Mouse (Mus musculus) hindbrain, embryonic 14.5 days (tissue): ENCODE measurements around the gene Ddx5. TPM values are rescaled to one million over a fixed set of nuclear protein-coding genes. Genes with fewer than 3 reads are reported as not detected.
"Not testable (repeated sequence)": the region's sequence is repeated elsewhere in the genome, so short reads cannot be mapped to it uniquely, and the experiment has no call there.

Source experiments
- ATAC-seq: fragments of 200-750 bp; cut with Nextera tagmentation; 2 replicates; pipeline ENCODE4 v1.8.0; 2017; ENCODE audit warnings: moderate number of reproducible peaks, mild to moderate bottlenecking, moderate TSS enrichment, moderate library complexity; ENCODE audit not compliant: low FRiP score
- DNase-seq: peaks from one replicate; pipeline ENCODE4 v3.0.0-alpha.2; 2015; ENCODE audit warnings: low spot score
- H3K27ac ChIP-seq: fragments of 300-500 bp; sonication (generic); 2 replicates; pipeline ENCODE4 v1.5.1; 2014; ENCODE audit warnings: mild to moderate bottlenecking, moderate library complexity
- H3K27me3 ChIP-seq: fragments of 300-500 bp; sonication (generic); 2 replicates; pipeline ENCODE4 v1.6.1; 2014; ENCODE audit warnings: mild to moderate bottlenecking, low read length, mixed read lengths; ENCODE audit not compliant: control insufficient read depth, insufficient read depth
- H3K36me3 ChIP-seq: fragments of 300-500 bp; sonication (generic); replicated peaks from 2 replicates; pipeline ENCODE4 v1.6.1; 2014; ENCODE audit not compliant: control insufficient read depth, insufficient read depth
- H3K4me1 ChIP-seq: fragments of 300-500 bp; sonication (generic); replicated peaks from 2 replicates; pipeline ENCODE4 v1.6.1; 2014; ENCODE audit warnings: antibody characterized with exemption, low read length, mixed read lengths; ENCODE audit not compliant: control insufficient read depth, insufficient read depth
- H3K4me2 ChIP-seq: fragments of 300-500 bp; sonication (generic); replicated peaks from 2 replicates; pipeline ENCODE4 v1.6.1; 2014; ENCODE audit warnings: mild to moderate bottlenecking, moderate library complexity
- H3K4me3 ChIP-seq: fragments of 300-500 bp; sonication (generic); replicated peaks from 2 replicates; pipeline ENCODE4 v1.5.1; 2014; ENCODE audit warnings: mild to moderate bottlenecking, low read length
- H3K9ac ChIP-seq: fragments of 300-500 bp; sonication (generic); 2 replicates; pipeline ENCODE4 v1.6.1; 2014
- H3K9me3 ChIP-seq: fragments of 300-500 bp; sonication (generic); 2 replicates; pipeline ENCODE4 v1.6.1; 2016; ENCODE audit warnings: low read length; ENCODE audit not compliant: control insufficient read depth
- WGBS: fragments of 180-500 bp; shearing (Covaris S2); extraction: QIAGEN DNeasy Blood & Tissue Kit; methylation state at CpG from one replicate; pipeline ENCODE4 v1.1.7; 2014; 5-methylcytosine and 5-hydroxymethylcytosine counted together
- polyA plus RNA-seq: library from polyadenylated mRNA; unstranded; fragments of >200 nt; fragmentation: Nextera tagmentation; extraction: Ambion mirVana; gene quantifications from 2 replicates; pipeline ENCODE4 v1.2.1, GENCODE M21; 2014

Gene Ddx5
- polyA plus RNA-seq, 1 experiment from 2014 or later, result 417 TPM

DNA sequence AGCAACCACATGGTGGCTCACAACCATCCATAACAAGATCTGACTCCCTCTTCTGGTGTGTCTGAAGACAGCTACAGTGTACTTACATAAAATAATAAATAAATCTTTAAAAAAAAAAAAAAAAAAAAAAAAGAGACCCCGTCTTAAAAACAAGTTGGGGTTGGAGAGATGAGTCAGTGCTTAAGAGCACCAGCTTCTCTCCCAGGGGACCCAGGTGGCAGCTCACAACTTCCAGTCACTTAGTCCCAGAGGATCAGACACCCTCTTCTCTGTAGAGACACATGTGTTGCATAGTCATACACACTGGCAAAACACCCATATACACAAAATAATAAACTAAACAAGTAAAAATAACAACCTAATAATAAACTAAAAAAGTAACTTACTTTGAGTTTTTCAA, 18.5 kb upstream of the Ddx5 start:
- not testable (repeated sequence) for H3K4me2 ChIP-seq, H3K27ac ChIP-seq, ATAC-seq, H3K27me3 ChIP-seq, H3K9ac ChIP-seq, H3K4me3 ChIP-seq, H3K9me3 ChIP-seq, DNase-seq, H3K4me1 ChIP-seq
- WGBS, result 75% methylated on average over 1 of the region's 1 CpGs
- peaks cover 67% of the 10 kb centered on the region for H3K36me3 ChIP-seq

DNA sequence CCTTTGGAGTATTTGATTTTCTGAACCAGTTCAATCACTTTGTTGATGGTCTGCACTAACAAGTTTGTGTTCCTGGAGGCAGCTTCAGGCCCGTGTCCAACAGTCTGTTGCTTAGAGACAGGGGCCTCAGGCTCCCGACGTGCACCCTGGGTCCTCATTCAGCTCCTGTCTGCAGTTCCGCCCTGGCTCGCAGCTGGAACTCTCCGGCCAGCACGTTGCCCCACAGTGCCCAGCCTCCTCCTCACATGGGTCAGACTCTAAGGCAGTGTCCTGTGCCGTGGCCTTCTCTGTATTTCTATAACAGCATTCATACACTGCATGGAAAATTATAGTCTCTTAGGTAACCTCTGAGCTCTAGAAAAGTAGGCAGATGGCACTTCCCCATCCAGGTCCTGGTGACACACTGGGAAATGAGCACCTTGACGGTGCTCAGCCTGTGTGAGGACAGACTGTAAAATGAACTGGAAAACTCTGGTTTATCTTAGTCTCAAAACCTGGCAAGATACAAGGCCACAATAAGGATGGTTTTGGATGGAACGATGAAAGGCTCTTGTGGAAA, 13.2 kb upstream of the Ddx5 start:
- Histone ChIP-seq H3K9ac (no peak overlapping the region), H3K4me3 (no peak overlapping the region), H3K4me1 (no peaks in the 10 kb centered on the region), H3K9me3 (no peaks in the 10 kb centered on the region), H3K4me2 (no peak overlapping the region), H3K36me3 (peaks cover 80% of the 10 kb centered on the region), H3K27me3 (no peaks in the 10 kb centered on the region), H3K27ac (no peak overlapping the region)
- DNase-seq (no peak), ATAC-seq (no peak)
- WGBS, result 73% methylated on average over 10 of the region's 10 CpGs

DNA sequence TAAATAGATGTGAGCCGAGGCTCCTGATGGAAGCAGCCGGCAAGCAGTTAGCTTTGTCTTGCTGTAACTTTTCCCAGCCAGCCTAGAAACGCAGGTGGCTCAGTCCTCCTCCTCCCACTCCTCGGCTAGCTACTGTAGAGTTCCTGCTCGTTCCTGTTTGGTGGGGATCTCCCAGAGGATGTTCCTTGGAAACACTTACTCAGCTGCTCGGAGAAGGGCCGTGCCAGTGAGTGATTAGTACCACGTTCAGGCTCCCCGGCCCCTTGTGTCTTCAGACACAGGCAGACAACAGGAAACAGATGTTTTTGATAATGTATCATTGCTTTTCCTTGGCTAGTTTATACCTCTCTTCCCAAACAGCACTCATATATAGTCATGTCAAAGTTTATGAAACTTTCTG, 6.7 kb upstream of the Ddx5 start:
- no peak overlapping the region for H3K4me3 ChIP-seq
- H3K9me3 ChIP-seq, result no peaks in the 10 kb centered on the region
- H3K9ac ChIP-seq, result no peak overlapping the region
- DNase-seq, result peak; percentile 19
- peaks cover 87% of the 10 kb centered on the region for H3K36me3 ChIP-seq
- no peaks in the 10 kb centered on the region for H3K27me3 ChIP-seq
- H3K4me1 ChIP-seq, result 0 out of 2 replicates have a peak, but pooled peaks cover 1% of the 10 kb centered on the region
- ATAC-seq, result no peak
- H3K27ac ChIP-seq, result no peak overlapping the region
- H3K4me2 ChIP-seq, result no peak overlapping the region
- WGBS, result 73% methylated on average over 9 of the region's 9 CpGs

DNA sequence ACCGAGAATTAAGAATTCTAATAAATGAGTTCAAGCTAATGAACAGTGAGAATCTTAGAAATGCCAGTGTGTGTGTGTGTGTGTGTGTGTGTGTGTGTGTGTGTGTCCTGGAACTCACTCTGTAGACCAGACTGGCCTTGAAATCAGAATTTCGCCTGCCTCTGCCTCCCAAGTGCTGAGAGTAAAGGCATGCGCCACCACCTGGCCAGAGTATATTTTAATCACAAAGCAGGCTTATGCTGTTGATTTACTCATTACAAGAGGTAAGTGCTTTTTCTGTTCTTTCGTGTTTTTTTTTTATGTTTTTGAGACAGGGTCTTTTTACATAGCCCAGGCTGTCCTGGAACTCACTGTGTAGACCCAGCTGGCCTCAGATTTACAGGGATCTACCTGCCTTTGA, 4.9 kb upstream of the Ddx5 start:
- H3K4me3 ChIP-seq, result no peak overlapping the region
- no peaks in the 10 kb centered on the region for H3K9me3 ChIP-seq
- H3K9ac ChIP-seq, result no peak overlapping the region
- peak; percentile 15 for DNase-seq
- H3K4me2 ChIP-seq, result no peak overlapping the region
- no peak for ATAC-seq
- WGBS, result 72% methylated on average over 4 of the region's 4 CpGs
- H3K4me1 ChIP-seq, result peaks cover 8% of the 10 kb centered on the region; the same call in 1 of the 2 replicates
- H3K36me3 ChIP-seq, result peaks cover 69% of the 10 kb centered on the region
- H3K27me3 ChIP-seq, result no peaks in the 10 kb centered on the region
- no peak overlapping the region for H3K27ac ChIP-seq

DNA sequence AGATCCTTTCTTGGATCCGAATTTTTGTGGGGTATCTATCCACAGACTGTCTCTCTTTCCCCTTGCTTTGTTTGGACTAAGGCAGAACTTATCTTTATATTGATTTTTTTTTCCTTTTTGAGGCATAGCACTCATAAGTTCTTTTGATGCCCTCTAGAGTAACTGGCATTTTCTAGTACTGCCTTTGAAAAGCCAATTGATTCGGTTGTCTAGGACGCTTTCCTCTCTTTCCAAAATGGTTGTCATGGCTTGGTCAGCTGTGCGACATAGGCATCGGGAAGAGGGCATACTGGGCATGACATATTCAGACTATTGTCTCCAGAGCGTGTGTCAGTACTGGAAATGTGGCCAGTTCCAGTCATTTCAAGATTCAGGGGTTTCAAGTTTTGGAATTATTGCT, 664 bp upstream of the Ddx5 start:
- no peaks in the 10 kb centered on the region for H3K9me3 ChIP-seq
- H3K9ac ChIP-seq, result peak overlapping the region; percentile 99
- DNase-seq (peak; percentile 53), ATAC-seq (no peak)
- peak overlapping the region; percentile 99 for H3K27ac ChIP-seq
- H3K27me3 ChIP-seq, result no peaks in the 10 kb centered on the region
- 0% methylated on average over 6 of the region's 6 CpGs for WGBS
- peak overlapping the region; percentile 72 for H3K4me3 ChIP-seq
- H3K4me1 ChIP-seq, result peaks cover 27% of the 10 kb centered on the region
- peak overlapping the region; percentile 86 for H3K4me2 ChIP-seq
- peaks cover 52% of the 10 kb centered on the region for H3K36me3 ChIP-seq

DNA sequence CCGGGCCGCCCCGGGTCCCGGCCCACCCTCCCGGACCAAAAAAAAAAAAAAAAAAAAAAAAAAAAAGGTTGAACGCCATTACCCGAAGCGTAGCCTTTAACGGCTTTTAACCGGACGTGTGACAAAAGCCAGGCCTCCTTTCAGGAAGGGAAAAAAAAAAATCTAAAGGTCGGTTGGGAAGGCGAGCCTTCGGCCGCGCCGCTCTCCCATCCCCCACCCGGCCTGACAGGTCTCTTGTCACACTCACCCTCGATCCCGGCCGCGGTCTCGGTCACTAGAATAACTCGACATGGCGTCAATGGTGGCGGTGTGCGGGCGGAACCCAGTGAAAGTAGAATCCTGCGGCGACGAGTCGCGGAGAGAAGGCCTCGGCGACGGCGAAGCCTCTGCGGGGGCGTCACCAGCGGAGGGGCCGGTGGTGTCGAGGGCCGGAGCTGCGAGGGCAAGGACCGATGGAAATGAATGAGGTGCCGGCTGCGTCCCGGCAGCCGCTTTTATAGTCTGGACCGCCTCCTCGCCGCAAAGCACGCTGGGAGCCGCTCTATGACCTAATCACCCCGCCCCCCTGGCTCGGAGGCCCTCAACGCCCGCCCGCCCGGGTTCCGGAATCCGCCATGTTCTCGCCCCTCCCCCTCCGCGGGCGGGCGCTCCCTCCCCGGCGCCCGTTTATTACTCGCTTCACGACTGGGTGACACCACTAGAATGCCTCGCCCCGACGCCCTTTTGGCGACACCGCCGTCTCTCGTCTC, 785 bp downstream of the Ddx5 start:
- DNase-seq, result peak; percentile 99
- WGBS, result under 1% methylated on average over 76 of the region's 79 CpGs
- H3K27ac ChIP-seq, result peak overlapping the region; percentile 99
- H3K9ac ChIP-seq, result peak overlapping the region; percentile 99
- H3K4me3 ChIP-seq, result peak overlapping the region; percentile 72
- H3K36me3 ChIP-seq, result peaks cover 53% of the 10 kb centered on the region
- H3K4me2 ChIP-seq, result peak overlapping the region; percentile 86; the same call in 1 of the 2 replicates
- H3K27me3 ChIP-seq, result no peaks in the 10 kb centered on the region
- no peaks in the 10 kb centered on the region for H3K9me3 ChIP-seq
- peaks cover 29% of the 10 kb centered on the region for H3K4me1 ChIP-seq
- peak; percentile 79 for ATAC-seq

DNA sequence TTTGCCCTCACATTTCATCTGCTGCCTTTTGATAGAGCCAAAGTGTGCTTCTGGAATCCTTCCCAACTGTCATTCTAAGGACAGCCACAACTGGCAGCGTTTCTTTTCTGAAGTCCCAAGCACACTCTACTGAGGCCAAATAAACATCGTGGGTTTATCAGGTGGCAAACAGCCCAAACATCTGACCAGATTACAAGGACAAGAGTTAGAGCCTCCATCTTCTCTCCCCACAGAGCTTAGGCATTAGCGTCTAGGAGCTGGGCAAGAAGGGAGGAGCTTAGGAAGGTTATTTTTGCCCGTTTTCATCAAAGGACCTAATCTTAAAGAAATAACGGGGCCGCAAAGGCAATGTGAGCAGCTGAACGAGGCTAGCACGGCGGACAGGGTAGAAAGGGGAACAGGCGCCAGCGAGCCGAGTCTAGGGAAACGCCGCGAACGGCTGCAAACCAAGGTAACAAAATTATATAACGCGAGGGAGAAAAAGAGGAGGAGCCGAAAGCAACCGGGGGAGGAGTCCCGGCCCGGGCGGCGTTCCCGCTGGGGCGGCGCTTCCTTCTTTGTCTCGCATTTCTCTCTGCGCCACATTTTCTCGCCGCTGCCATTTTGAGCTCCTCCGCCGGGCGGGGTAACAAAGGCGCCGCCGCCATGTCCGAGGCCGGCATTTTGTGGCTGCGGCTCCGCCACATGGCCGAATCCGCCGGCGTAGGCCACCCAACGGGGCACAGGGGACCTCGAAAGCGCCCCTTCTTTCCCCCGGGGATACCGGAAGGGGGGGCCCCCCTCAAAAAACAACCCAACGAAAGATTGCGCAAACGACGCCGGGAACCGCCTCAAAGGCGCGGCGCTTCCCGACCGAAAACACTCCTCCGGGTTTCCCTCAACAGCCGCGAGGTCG, 1.6 kb downstream of the Ddx5 start:
- peak; percentile 84 for DNase-seq
- ATAC-seq, result peak; percentile 44; the same call in 1 of the 2 replicates
- Histone ChIP-seq H3K9ac (peak overlapping the region; percentile 99), H3K27me3 (no peaks in the 10 kb centered on the region), H3K4me1 (peaks cover 29% of the 10 kb centered on the region), H3K27ac (peak overlapping the region; percentile 99), H3K9me3 (no peaks in the 10 kb centered on the region), H3K4me3 (peak overlapping the region; percentile 72), H3K4me2 (peak overlapping the region; percentile 66), H3K36me3 (peaks cover 53% of the 10 kb centered on the region)
- WGBS, result under 1% methylated on average over 63 of the region's 65 CpGs

DNA sequence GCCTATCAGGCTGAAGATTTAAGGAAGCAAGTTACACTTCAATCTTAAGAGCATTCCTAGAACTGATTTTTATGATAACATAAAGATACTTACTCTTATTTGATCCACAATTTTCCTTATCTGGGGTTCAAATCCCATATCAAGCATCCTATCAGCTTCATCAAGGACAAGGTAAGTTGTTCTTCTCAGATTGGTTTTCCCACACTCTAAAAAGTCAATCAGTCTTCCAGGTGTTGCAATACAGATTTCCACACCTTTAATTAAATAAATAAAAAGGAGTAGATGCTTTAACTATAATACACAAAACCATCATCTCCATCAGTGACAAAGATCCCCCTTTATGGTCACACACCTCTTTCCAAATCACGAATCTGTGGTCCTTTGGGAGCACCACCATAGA, 3.9 kb downstream of the Ddx5 start:
- DNase-seq, result no peak
- no peak for ATAC-seq
- peaks cover 23% of the 10 kb centered on the region for H3K4me1 ChIP-seq
- H3K27ac ChIP-seq, result no peak overlapping the region
- H3K9me3 ChIP-seq, result no peaks in the 10 kb centered on the region
- no peaks in the 10 kb centered on the region for H3K27me3 ChIP-seq
- H3K4me2 ChIP-seq, result peak overlapping the region; percentile 66
- no peak overlapping the region for H3K9ac ChIP-seq
- H3K36me3 ChIP-seq, result peaks cover 69% of the 10 kb centered on the region
- 67% methylated on average over 1 of the region's 1 CpGs for WGBS
- no peak overlapping the region; the same call in 1 of the 2 replicates for H3K4me3 ChIP-seq

DNA sequence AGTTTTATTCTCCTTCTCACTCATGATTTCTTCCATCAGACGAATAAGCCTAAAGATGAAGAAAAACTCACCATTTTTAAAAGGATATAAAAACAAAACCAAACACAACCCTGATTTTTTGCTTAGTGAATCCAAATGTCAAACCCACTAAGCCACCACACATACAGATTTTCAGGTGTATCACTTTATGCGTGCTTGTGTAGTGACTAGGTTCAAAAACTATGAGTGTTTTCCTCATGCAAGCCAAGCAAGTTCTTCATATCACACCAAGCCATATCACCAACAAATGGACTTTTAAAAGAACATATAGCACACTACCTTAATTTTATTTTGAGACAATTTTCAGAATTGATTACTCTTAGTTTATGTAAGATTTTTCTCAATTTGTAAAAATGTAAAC, 4.5 kb downstream of the Ddx5 start:
- H3K4me3 ChIP-seq, result no peak overlapping the region; the same call in 1 of the 2 replicates
- no peak overlapping the region for H3K27ac ChIP-seq
- no peak for ATAC-seq
- H3K9me3 ChIP-seq, result no peaks in the 10 kb centered on the region
- H3K9ac ChIP-seq, result no peak overlapping the region
- H3K4me1 ChIP-seq, result peaks cover 28% of the 10 kb centered on the region
- 91% methylated on average over 2 of the region's 2 CpGs for WGBS
- DNase-seq, result no peak
- no peak overlapping the region for H3K4me2 ChIP-seq
- peaks cover 74% of the 10 kb centered on the region for H3K36me3 ChIP-seq
- no peaks in the 10 kb centered on the region for H3K27me3 ChIP-seq
